Mouse (Mus musculus) intestine, embryonic 14.5 days (tissue): ENCODE results near the gene Dab2ip. TPM values are rescaled to one million over a fixed set of nuclear protein-coding genes. Genes with fewer than 3 reads are reported as not detected.

Experiments
- ATAC-seq: fragments of 200-750 bp; cut with Nextera tagmentation; replicated peaks from 2 replicates; pipeline ENCODE4 v1.8.0; 2017; ENCODE audit warnings: low read depth, moderate number of reproducible peaks, moderate TSS enrichment, moderate library complexity; ENCODE audit not compliant: low FRiP score, low TSS enrichment
- DNase-seq: peaks from one replicate; pipeline ENCODE4 v3.0.0-alpha.2; 2018; ENCODE audit warnings: low spot score
- H3K27ac ChIP-seq: fragments of 300-500 bp; sonication (generic); 2 replicates; pipeline ENCODE4 v1.5.1; 2014; ENCODE audit warnings: low read depth, mild to moderate bottlenecking, control low read depth
- H3K27me3 ChIP-seq: fragments of 300-500 bp; sonication (generic); replicated peaks from 2 replicates; pipeline ENCODE4 v1.6.1; 2014; ENCODE audit warnings: low read length, control low read depth; ENCODE audit not compliant: control insufficient read depth, insufficient read depth
- H3K36me3 ChIP-seq: fragments of 300-500 bp; sonication (generic); 2 replicates; pipeline ENCODE4 v1.6.1; 2014; ENCODE audit warnings: low read length, control low read depth; ENCODE audit not compliant: control insufficient read depth, insufficient read depth
- H3K4me1 ChIP-seq: fragments of 300-500 bp; sonication (generic); replicated peaks from 2 replicates; pipeline ENCODE4 v1.6.1; 2014; ENCODE audit warnings: low read length, control low read depth, mixed read lengths; ENCODE audit not compliant: control insufficient read depth, insufficient read depth
- H3K4me2 ChIP-seq: fragments of 300-500 bp; sonication (generic); 2 replicates; pipeline ENCODE4 v1.6.1; 2014; ENCODE audit warnings: low read length
- H3K4me3 ChIP-seq: fragments of 300-500 bp; sonication (generic); 2 replicates; pipeline ENCODE4 v1.5.1; 2014; ENCODE audit warnings: low read depth, low read length, control low read depth, mixed read lengths
- H3K9ac ChIP-seq: fragments of 300-500 bp; sonication (generic); 2 replicates; pipeline ENCODE4 v1.6.1; 2014; ENCODE audit warnings: mild to moderate bottlenecking, low read length
- H3K9me3 ChIP-seq: fragments of 300-500 bp; sonication (generic); 2 replicates; pipeline ENCODE4 v1.6.1; 2016; ENCODE audit warnings: low read length, control low read depth; ENCODE audit not compliant: control insufficient read depth
- WGBS: fragments of 180-500 bp; shearing (Covaris S2); extraction: QIAGEN DNeasy Blood & Tissue Kit; methylation state at CpG from one replicate; pipeline ENCODE4 v1.1.7; 2014; 5-methylcytosine and 5-hydroxymethylcytosine counted together
- polyA plus RNA-seq: library from polyadenylated mRNA; unstranded; fragments of >200 nt; fragmentation: Nextera tagmentation; extraction: Ambion mirVana; gene quantifications from 2 replicates; pipeline ENCODE4 v1.2.1, GENCODE M21; 2014

The Dab2ip gene
- polyA plus RNA-seq, 1 experiment from 2014 or later, result 47.8 TPM

GRCm38 (mm10) chr2:35693037-35693436, 135.0 kb downstream of the Dab2ip start:
- no peak overlapping the region for H3K27ac ChIP-seq
- no peak overlapping the region for H3K9ac ChIP-seq
- 80% methylated on average over 7 of the region's 7 CpGs for WGBS
- peaks cover 4% of the 10 kb centered on the region; the same call in 1 of the 2 replicates for H3K36me3 ChIP-seq
- peaks cover 99% of the 10 kb centered on the region for H3K4me1 ChIP-seq
- H3K9me3 ChIP-seq, result no peaks in the 10 kb centered on the region
- DNase-seq (no peak), ATAC-seq (no peak)
- no peak overlapping the region for H3K4me3 ChIP-seq
- H3K4me2 ChIP-seq, result peak overlapping the region; percentile 42
- no peaks in the 10 kb centered on the region for H3K27me3 ChIP-seq

DNA sequence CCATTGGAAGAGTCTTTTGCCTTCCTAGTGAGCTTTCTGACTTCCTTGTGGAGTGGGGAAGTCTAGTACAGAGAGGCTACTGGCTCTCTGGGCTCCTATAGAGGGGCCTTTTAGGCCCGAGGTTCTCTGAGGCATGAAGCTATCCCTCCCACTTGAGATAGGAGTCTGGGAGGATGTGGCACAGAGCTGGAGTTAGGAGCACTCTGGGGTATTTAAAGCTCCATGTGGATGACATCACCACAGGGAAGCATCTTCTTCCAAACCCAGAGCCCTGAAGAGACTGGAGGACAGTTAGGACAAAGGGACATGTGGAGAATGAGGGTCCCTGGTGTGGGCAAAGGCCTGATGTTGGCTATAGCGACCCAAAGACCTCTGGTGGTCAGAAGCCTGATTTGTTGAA, 136.0 kb downstream of the Dab2ip start:
- ATAC-seq (no peak), DNase-seq (no peak)
- Histone ChIP-seq H3K9ac (no peak overlapping the region), H3K4me2 (no peak overlapping the region), H3K9me3 (no peaks in the 10 kb centered on the region), H3K36me3 (peaks cover 4% of the 10 kb centered on the region; the same call in 1 of the 2 replicates), H3K27me3 (no peaks in the 10 kb centered on the region), H3K4me3 (no peak overlapping the region), H3K27ac (peak overlapping the region; percentile 27; the same call in 1 of the 2 replicates), H3K4me1 (peaks cover 92% of the 10 kb centered on the region)
- WGBS, result 56% methylated on average over 2 of the region's 2 CpGs

- no peak overlapping the region for H3K9ac ChIP-seq
- ATAC-seq, result no peak
- peak overlapping the region; percentile 40 for H3K4me2 ChIP-seq
- peaks cover 4% of the 10 kb centered on the region; the same call in 1 of the 2 replicates for H3K36me3 ChIP-seq
- H3K4me3 ChIP-seq, result no peak overlapping the region
- 41% methylated on average over 7 of the region's 7 CpGs for WGBS
- no peak for DNase-seq
- peaks cover 82% of the 10 kb centered on the region for H3K4me1 ChIP-seq
- H3K27ac ChIP-seq, result peak overlapping the region; percentile 75
- H3K9me3 ChIP-seq, result no peaks in the 10 kb centered on the region
- H3K27me3 ChIP-seq, result no peaks in the 10 kb centered on the region
These were observed 138.1 kb downstream of the Dab2ip start for GRCm38 (mm10) chr2:35696193-35696541.

DNA sequence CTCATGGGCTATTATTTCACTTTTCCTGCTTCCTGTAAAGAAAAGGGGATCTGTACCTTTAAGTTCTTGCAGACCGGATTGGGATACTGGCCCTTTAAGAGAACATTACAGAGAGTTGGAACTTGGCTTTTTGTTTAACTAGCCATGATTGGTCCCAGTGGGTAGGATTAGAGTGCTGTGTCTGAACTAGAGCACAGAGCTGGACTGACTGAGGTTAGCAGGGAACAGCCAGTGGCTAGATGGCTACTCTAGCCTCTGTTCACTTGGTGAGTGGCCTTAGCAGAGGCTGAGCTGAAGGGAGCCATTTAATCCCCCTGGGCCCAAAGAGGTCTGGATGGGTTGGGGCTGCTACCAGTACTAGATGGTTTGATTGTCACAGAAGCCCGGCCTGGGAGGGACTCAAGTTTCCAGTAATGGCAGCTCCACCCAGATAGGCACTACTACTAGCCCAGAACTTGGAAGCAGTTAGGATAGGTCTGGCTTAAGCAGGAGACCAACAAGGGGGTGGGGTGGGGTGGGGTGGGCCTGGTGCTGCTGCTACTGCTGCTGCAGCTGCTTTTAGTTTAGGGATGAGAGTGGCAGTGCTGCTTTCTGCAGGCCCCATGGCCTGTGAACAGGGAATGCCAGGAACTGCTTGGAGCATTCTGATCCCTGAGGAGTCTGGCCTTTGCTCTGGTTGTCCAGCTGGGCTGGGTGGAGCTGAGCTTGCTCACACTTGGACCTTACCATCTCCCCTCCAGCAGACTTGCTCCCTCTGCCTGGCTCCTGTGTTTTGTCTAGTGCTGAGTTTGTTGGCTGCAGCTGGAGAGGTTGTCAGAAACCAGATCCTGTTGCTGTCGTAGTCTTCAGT, 138.7 kb downstream of the Dab2ip start:
- Histone ChIP-seq H3K9ac (no peak overlapping the region), H3K9me3 (no peaks in the 10 kb centered on the region), H3K4me2 (peak overlapping the region; percentile 40), H3K4me1 (peaks cover 77% of the 10 kb centered on the region), H3K27ac (peak overlapping the region; percentile 75), H3K36me3 (peaks cover 4% of the 10 kb centered on the region; the same call in 1 of the 2 replicates), H3K4me3 (no peak overlapping the region), H3K27me3 (no peaks in the 10 kb centered on the region)
- ATAC-seq, result peak; percentile 30; the same call in 1 of the 2 replicates
- no peak for DNase-seq
- WGBS, result 11% methylated on average over 3 of the region's 3 CpGs

- peaks cover 67% of the 10 kb centered on the region for H3K4me1 ChIP-seq
These were observed 139.7 kb downstream of the Dab2ip start for GRCm38 (mm10) chr2:35697768-35698167.

GRCm38 (mm10) chr2:35700966-35701365, 142.9 kb downstream of the Dab2ip start:
- H3K9me3 ChIP-seq, result no peaks in the 10 kb centered on the region
- DNase-seq (no peak), ATAC-seq (no peak)
- no peak overlapping the region for H3K9ac ChIP-seq
- no peak overlapping the region for H3K4me2 ChIP-seq
- no peaks in the 10 kb centered on the region for H3K27me3 ChIP-seq
- no peak overlapping the region for H3K4me3 ChIP-seq
- no peaks in the 10 kb centered on the region for H3K36me3 ChIP-seq
- 86% methylated on average over 2 of the region's 2 CpGs for WGBS
- peaks cover 39% of the 10 kb centered on the region for H3K4me1 ChIP-seq
- no peak overlapping the region for H3K27ac ChIP-seq

More at GRCm38 (mm10) chr2:35697768-35698167, 139.7 kb downstream of the Dab2ip start:
- no peak for DNase-seq
- Histone ChIP-seq H3K27me3 (no peaks in the 10 kb centered on the region), H3K4me2 (no peak overlapping the region), H3K36me3 (no peaks in the 10 kb centered on the region), H3K4me3 (no peak overlapping the region), H3K9me3 (no peaks in the 10 kb centered on the region), H3K27ac (no peak overlapping the region), H3K9ac (no peak overlapping the region)
- ATAC-seq, result no peak
- WGBS, result 83% methylated on average over 3 of the region's 3 CpGs

DNA sequence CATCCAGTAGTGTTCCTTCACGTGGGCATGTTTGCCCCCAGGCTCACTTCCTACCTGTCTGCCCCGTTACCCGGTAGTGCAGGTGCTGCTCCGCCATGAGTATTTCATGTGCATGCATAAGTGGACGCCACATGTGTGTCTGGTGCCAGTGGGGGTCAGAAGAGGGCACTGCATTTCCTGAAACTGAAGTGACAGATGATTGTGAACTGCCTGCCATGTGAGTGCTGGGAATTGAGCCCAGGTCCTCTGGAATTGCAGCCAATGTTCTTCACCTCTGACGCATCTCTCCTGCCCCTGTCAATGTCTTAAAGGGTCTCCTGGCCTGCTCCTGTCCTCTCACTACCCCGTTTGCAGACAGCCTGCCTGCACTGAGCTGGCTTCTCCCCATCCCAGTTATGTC, 143.9 kb downstream of the Dab2ip start:
- DNase-seq, result no peak
- no peak overlapping the region for H3K27ac ChIP-seq
- no peak for ATAC-seq

GRCm38 (mm10) chr2:35702608-35703007, 144.5 kb downstream of the Dab2ip start:
- Histone ChIP-seq H3K4me2 (no peak overlapping the region), H3K36me3 (no peaks in the 10 kb centered on the region), H3K4me3 (no peak overlapping the region), H3K4me1 (peaks cover 27% of the 10 kb centered on the region), H3K9me3 (no peaks in the 10 kb centered on the region), H3K27ac (0 out of 2 replicates have a peak overlapping the region, but pooled peaks have one; percentile 62), H3K9ac (no peak overlapping the region), H3K27me3 (no peaks in the 10 kb centered on the region)
- 90% methylated on average over 6 of the region's 6 CpGs for WGBS
- ATAC-seq, result no peak
- no peak for DNase-seq

More for the DNA sequence above, 143.9 kb downstream of the Dab2ip start:
- no peaks in the 10 kb centered on the region for H3K36me3 ChIP-seq
- 85% methylated on average over 7 of the region's 7 CpGs for WGBS
- H3K9me3 ChIP-seq, result no peaks in the 10 kb centered on the region
- H3K4me2 ChIP-seq, result no peak overlapping the region
- no peak overlapping the region for H3K9ac ChIP-seq
- H3K4me3 ChIP-seq, result no peak overlapping the region
- peaks cover 33% of the 10 kb centered on the region for H3K4me1 ChIP-seq
- no peaks in the 10 kb centered on the region for H3K27me3 ChIP-seq
